In the genomic region with DNA sequence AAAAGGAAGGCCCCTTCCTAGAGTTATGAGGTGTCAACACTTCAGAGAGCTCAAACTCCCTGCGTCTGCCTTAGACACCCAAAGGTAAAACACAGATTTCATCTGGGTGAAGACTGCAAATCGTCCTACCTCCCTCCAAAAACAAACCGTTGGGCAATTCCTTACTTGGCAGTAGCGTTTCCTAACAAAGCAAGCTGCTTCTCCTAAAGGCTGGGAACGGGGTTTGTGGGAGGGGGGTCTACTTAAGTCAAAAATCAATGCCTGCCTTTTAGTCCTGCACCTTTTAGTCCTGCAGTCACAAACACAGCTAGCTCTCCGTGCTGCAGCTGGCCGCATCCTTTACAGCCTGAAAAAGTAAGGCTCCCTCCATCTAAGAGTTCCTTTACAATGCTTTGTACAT, we compare ENCODE assay signal across 9 mouse cellular contexts. TPM values are rescaled to one million over a fixed set of nuclear protein-coding genes. Genes with fewer than 3 reads are reported as not detected.
DNase-seq lines count a peak whose midpoint lies in the region; ATAC-seq and TF ChIP-seq lines count a peak whose summit lies in the region.
"Had no signal": no experiment of that assay in that cellular context is flagged by ENCODE, and none has a peak within 500 bp of the region (broad histone marks: within the 10 kb centered on the region; RNA-seq: fewer than 3 reads in every experiment).

No protein-coding gene starts in this region.

- peak overlapping the region; percentile 76 for H3K4me3 ChIP-seq in heart, adult 2 months
- H3K4me3 ChIP-seq in heart, postnatal 0 days (ENCODE audit: low read depth, low read length): peak overlapping the region; percentile 77
- H3K4me3 ChIP-seq in midbrain, embryonic 10.5 days: peak overlapping the region; percentile 78

- 52% methylated on average over 7 of the region's 7 CpGs for WGBS in heart, adult 2 months
- 40% methylated on average over 7 of the region's 7 CpGs for WGBS in heart, postnatal 0 days
- WGBS in midbrain, embryonic 10.5 days: 9% methylated on average over 7 of the region's 7 CpGs

- no peak for TF ChIP-seq POLR2A in heart, adult 2 months (IDR thresholded peaks at IDR 0.05; ENCODE audit: insufficient read depth, low read depth, low read length)

- peak overlapping the region; percentile 77 for H3K27ac ChIP-seq in heart, adult 2 months
- no peak overlapping the region for H3K27ac ChIP-seq in heart, postnatal 0 days (ENCODE audit: low read depth)
- peak overlapping the region; percentile 91 for H3K27ac ChIP-seq in midbrain, embryonic 10.5 days (replicated peaks)

- peak in 1 of 2 experiments; percentile 20 for DNase-seq in heart, adult 2 months
- no peak for DNase-seq in heart, postnatal 36 days
- DNase-seq in R1 (ENCODE audit: low read depth, low spot score): peak; percentile 12
- DNase-seq in heart, postnatal 0 days (ENCODE audit: low spot score): no peak
- no peak for DNase-seq in midbrain, embryonic 10.5 days (ENCODE audit: low spot score)
- DNase-seq in layer of hippocampus, postnatal 36 days: no peak
- DNase-seq in adrenal gland, adult 2 months: no peak
- no peak for DNase-seq in frontal cortex, postnatal 36 days (ENCODE audit: low spot score in 2 of 2)

- TF ChIP-seq EP300 in heart, adult 2 months (IDR thresholded peaks at IDR 0.05; ENCODE audit: insufficient read depth, low read depth, low read length): no peak
- TF ChIP-seq EP300 in heart, postnatal 0 days (IDR thresholded peaks at IDR 0.05; ENCODE audit: low read depth): no peak

- intact Hi-C loops in heart, adult 2 months (cut with DNase I): loop anchor here (2.0 kb wide), 2 partner anchors 39 to 63 kb away; no protein-coding TSS in a partner anchor
- intact Hi-C loops in heart, postnatal 36 days (cut with DNase I): loop anchor here (2.0 to 5.0 kb wide), 2 partner anchors 59 to 105 kb away; no protein-coding TSS in a partner anchor

- no peaks in the 10 kb centered on the region for H3K4me1 ChIP-seq in heart, adult 2 months (ENCODE audit: control insufficient read depth, insufficient read depth, low read length)
- peaks cover 5% of the 10 kb centered on the region; the same call in 1 of the 2 replicates for H3K4me1 ChIP-seq in heart, postnatal 0 days (ENCODE audit: control insufficient read depth, insufficient read depth)
- H3K4me1 ChIP-seq in midbrain, embryonic 10.5 days: peaks cover 41% of the 10 kb centered on the region

- no peaks in the 10 kb centered on the region for H3K79me2 ChIP-seq in heart, adult 2 months (replicated peaks; ENCODE audit: control insufficient read depth, insufficient read depth, low read length)

- H3K9ac ChIP-seq in heart, adult 2 months (ENCODE audit: low read depth, low read length): peak overlapping the region; percentile 54
- peak overlapping the region; percentile 73; the same call in 1 of the 2 replicates for H3K9ac ChIP-seq in heart, postnatal 0 days (replicated peaks; ENCODE audit: low read depth, low read length)

- no peak for TF ChIP-seq CTCF in heart, adult 2 months (IDR thresholded peaks at IDR 0.05)
- no peak for TF ChIP-seq CTCF in heart, postnatal 0 days (IDR thresholded peaks at IDR 0.05; ENCODE audit: low read depth)

- no peaks in the 10 kb centered on the region for H3K36me3 ChIP-seq in heart, adult 2 months (ENCODE audit: control insufficient read depth, insufficient read depth, low read length)
- H3K36me3 ChIP-seq in heart, postnatal 0 days (replicated peaks; ENCODE audit: control insufficient read depth, insufficient read depth, low read length): no peaks in the 10 kb centered on the region
- no peaks in the 10 kb centered on the region for H3K36me3 ChIP-seq in midbrain, embryonic 10.5 days

- H3K9me3 ChIP-seq in heart, postnatal 0 days (replicated peaks; ENCODE audit: control insufficient read depth, low read length): no peaks in the 10 kb centered on the region
- no peaks in the 10 kb centered on the region for H3K9me3 ChIP-seq in midbrain, embryonic 10.5 days (replicated peaks)

- H3K4me2 ChIP-seq in heart, postnatal 0 days (ENCODE audit: low read depth, low read length): peak overlapping the region; percentile 94

- no peak for ATAC-seq in heart, postnatal 0 days (ENCODE audit: insufficient read depth, low read depth)

- H3K27me3 ChIP-seq in heart, adult 2 months (ENCODE audit: control insufficient read depth, insufficient read depth, low read length): peaks cover 2% of the 10 kb centered on the region; the same call in 1 of the 2 replicates
- 0 out of 2 replicates have a peak, but pooled peaks cover 7% of the 10 kb centered on the region for H3K27me3 ChIP-seq in heart, postnatal 0 days (ENCODE audit: control insufficient read depth, insufficient read depth, low read length)
- H3K27me3 ChIP-seq in midbrain, embryonic 10.5 days (ENCODE audit: low read depth, poor library complexity, severe bottlenecking): peaks cover 19% of the 10 kb centered on the region

RNA-seq across cellular contexts. Expression of gene B3galnt1, which starts 0.9 kb away (rescaled TPM):
- total RNA-seq in heart, adult 2 months (2021): 1 to 10 TPM; 1.6 to 2.0 TPM
- polyA plus RNA-seq in heart, adult 2 months (2012; rRNA removed): 2.3 and 2.4 TPM in 2 replicates
- 1 to 10 TPM; 2.0 to 3.4 TPM for total RNA-seq in heart, postnatal 36 days (2021)
- 4.0 and 6.8 TPM in 2 replicates for total RNA-seq in heart, postnatal 0 days (2014; rRNA removed; ENCODE audit: low replicate concordance)
- 6.4 and 7.0 TPM in 2 replicates for polyA plus RNA-seq in heart, postnatal 0 days (2015; fragmentation: Nextera tagmentation; extraction: Ambion mirVana)
- 33.7 and 35.8 TPM in 2 replicates for polyA plus RNA-seq in midbrain, embryonic 10.5 days (2016; fragmentation: Nextera tagmentation; extraction: Ambion mirVana)
- total RNA-seq in layer of hippocampus, postnatal 36 days (2021): 10 to 100 TPM; 42.2 to 43.1 TPM
- total RNA-seq in adrenal gland, adult 2 months (2021): 10 to 100 TPM; 10.2 to 14.2 TPM
- 6.0 and 6.4 TPM in 2 replicates for polyA plus RNA-seq in adrenal gland, adult 2 months (2012; rRNA removed)
- polyA plus RNA-seq: erythroblast, embryonic 14.5 days had no signal
